ENCODE assay signal across 24 mouse cellular contexts in genomic region chr5:143132935-143133514, GRCm38 (mm10). TPM values are rescaled to one million over a fixed set of nuclear protein-coding genes. Genes with fewer than 3 reads are reported as not detected.
DNase-seq lines count a peak whose midpoint lies in the region; ATAC-seq and TF ChIP-seq lines count a peak whose summit lies in the region.
"Had no signal": no experiment of that assay in that cellular context is flagged by ENCODE, and none has a peak within 500 bp of the region (broad histone marks: within the 10 kb centered on the region; RNA-seq: fewer than 3 reads in every experiment).

No protein-coding gene starts in this region.

- no peaks in the 10 kb centered on the region for H3K79me2 ChIP-seq in MEL (ENCODE audit: control insufficient read depth, insufficient read depth, low read length, poor library complexity)

- no peak overlapping the region for H3K4me3 ChIP-seq in MEL (ENCODE audit: control insufficient read depth in 1 of 2, insufficient read depth in 1 of 2, low read depth in 2 of 2, low read length in 2 of 2)
- no peak overlapping the region for H3K4me3 ChIP-seq in intestine, embryonic 16.5 days (ENCODE audit: low read length)
- no peak overlapping the region for H3K4me3 ChIP-seq in neural tube, embryonic 15.5 days (replicated peaks)
- no peak overlapping the region for H3K4me3 ChIP-seq in hindbrain, embryonic 11.5 days (ENCODE audit: low read depth, low read length)
- H3K4me3 ChIP-seq: forebrain, embryonic 15.5 days; gastrocnemius, adult 2 months; heart, embryonic 13.5 days; hindbrain, embryonic 10.5 days had no signal

- H3K9ac ChIP-seq in MEL (ENCODE audit: control insufficient read depth, low read depth, low read length, poor library complexity, severe bottlenecking), result no peak overlapping the region
- H3K9ac ChIP-seq in intestine, embryonic 16.5 days (ENCODE audit: low read depth, low read length), result no peak overlapping the region
- no peak overlapping the region for H3K9ac ChIP-seq in neural tube, embryonic 15.5 days (replicated peaks)
- no peak overlapping the region for H3K9ac ChIP-seq in hindbrain, embryonic 11.5 days (ENCODE audit: low read depth, low read length)
- H3K9ac ChIP-seq: forebrain, embryonic 15.5 days; heart, embryonic 13.5 days had no signal

- peaks cover 1 to 3% of the 10 kb centered on the region in 2 experiments; a peak in 3 of 4 replicates for H3K27me3 ChIP-seq in MEL (ENCODE audit: control insufficient read depth in 1 of 2, insufficient read depth in 2 of 2, low read length in 2 of 2)
- no peaks in the 10 kb centered on the region for H3K27me3 ChIP-seq in intestine, embryonic 16.5 days (replicated peaks; ENCODE audit: control insufficient read depth, insufficient read depth, low read length)
- no peaks in the 10 kb centered on the region for H3K27me3 ChIP-seq in neural tube, embryonic 15.5 days (replicated peaks)
- no peaks in the 10 kb centered on the region for H3K27me3 ChIP-seq in hindbrain, embryonic 11.5 days (ENCODE audit: control insufficient read depth, insufficient read depth, low read length)
- H3K27me3 ChIP-seq: forebrain, embryonic 15.5 days; heart, embryonic 13.5 days had no signal

- TF ChIP-seq RAD21 in MEL (IDR thresholded peaks at IDR 0.05; ENCODE audit: low read depth, low read length), result no peak

- TF ChIP-seq EP300 in MEL (IDR thresholded peaks at IDR 0.05; ENCODE audit: low read depth in 1 of 2, low read length in 2 of 2), result peak; percentile 91

- 59% methylated on average over 13 of the region's 13 CpGs for WGBS in intestine, embryonic 16.5 days
- WGBS in neural tube, embryonic 15.5 days, result 87% methylated on average over 13 of the region's 13 CpGs
- 75% methylated on average over 13 of the region's 13 CpGs for WGBS in hindbrain, embryonic 11.5 days

- TF ChIP-seq CTCF in MEL (IDR thresholded peaks at IDR 0.05 in 2 of 3, conservative IDR thresholded peaks at IDR 0.05 in 1 of 3; ENCODE audit: control insufficient read depth in 1 of 3, insufficient read depth in 1 of 3, low read depth in 2 of 3, low read length in 3 of 3, poor library complexity in 1 of 3, severe bottlenecking in 1 of 3), result no peak

- ATAC-seq in intestine, embryonic 16.5 days, result peak; percentile 73
- ATAC-seq in neural tube, embryonic 15.5 days (ENCODE audit: low FRiP score), result no peak
- ATAC-seq in hindbrain, embryonic 11.5 days (ENCODE audit: low FRiP score), result no peak
- ATAC-seq: forebrain, embryonic 15.5 days had no signal

- H3K36me3 ChIP-seq in MEL (ENCODE audit: control insufficient read depth in 1 of 2, insufficient read depth in 2 of 2, low read length in 2 of 2), result peaks cover 0 to 14% of the 10 kb centered on the region in 2 experiments; a peak in 2 of 4 replicates
- H3K36me3 ChIP-seq in intestine, embryonic 16.5 days (ENCODE audit: control insufficient read depth, insufficient read depth, low read length), result no peaks in the 10 kb centered on the region
- H3K36me3 ChIP-seq in neural tube, embryonic 15.5 days, result no peaks in the 10 kb centered on the region
- no peaks in the 10 kb centered on the region for H3K36me3 ChIP-seq in hindbrain, embryonic 11.5 days (ENCODE audit: control insufficient read depth, insufficient read depth, low read length)
- H3K36me3 ChIP-seq: forebrain, embryonic 15.5 days; heart, embryonic 13.5 days; hindbrain, embryonic 10.5 days had no signal

- peaks cover 2 to 12% of the 10 kb centered on the region in 2 experiments; a peak in 2 of 4 replicates for H3K4me1 ChIP-seq in MEL (ENCODE audit: control insufficient read depth in 1 of 2, insufficient read depth in 2 of 2, low read length in 2 of 2)
- no peaks in the 10 kb centered on the region for H3K4me1 ChIP-seq in intestine, embryonic 16.5 days (ENCODE audit: control insufficient read depth, insufficient read depth, low read length)
- H3K4me1 ChIP-seq in neural tube, embryonic 15.5 days, result no peaks in the 10 kb centered on the region
- no peaks in the 10 kb centered on the region for H3K4me1 ChIP-seq in hindbrain, embryonic 11.5 days (replicated peaks; ENCODE audit: control insufficient read depth, insufficient read depth, low read length)
- H3K4me1 ChIP-seq: forebrain, embryonic 15.5 days; hindbrain, embryonic 10.5 days had no signal

- no peak overlapping the region for H3K4me2 ChIP-seq in intestine, embryonic 16.5 days (ENCODE audit: low read depth, low read length)
- no peak overlapping the region for H3K4me2 ChIP-seq in neural tube, embryonic 15.5 days
- H3K4me2 ChIP-seq in hindbrain, embryonic 11.5 days (replicated peaks; ENCODE audit: low read depth, low read length), result no peak overlapping the region
- H3K4me2 ChIP-seq: forebrain, embryonic 15.5 days; heart, embryonic 13.5 days had no signal

- no peak overlapping the region for H3K27ac ChIP-seq in MEL (ENCODE audit: control insufficient read depth, low read depth, low read length)
- no peak overlapping the region for H3K27ac ChIP-seq in intestine, embryonic 16.5 days (ENCODE audit: low read length)
- H3K27ac ChIP-seq in neural tube, embryonic 15.5 days (replicated peaks), result no peak overlapping the region
- H3K27ac ChIP-seq in hindbrain, embryonic 11.5 days (ENCODE audit: low read depth, low read length), result no peak overlapping the region
- H3K27ac ChIP-seq: forebrain, embryonic 15.5 days; gastrocnemius, adult 2 months; heart, embryonic 13.5 days; hindbrain, embryonic 10.5 days; macrophage had no signal

- no peaks in the 10 kb centered on the region for H3K9me3 ChIP-seq in MEL (replicated peaks; ENCODE audit: insufficient read depth, low read length)
- peaks cover 14% of the 10 kb centered on the region; the same call in 1 of the 2 replicates for H3K9me3 ChIP-seq in intestine, embryonic 16.5 days (ENCODE audit: control insufficient read depth, low read length)
- H3K9me3 ChIP-seq in neural tube, embryonic 15.5 days (replicated peaks), result peaks cover 13% of the 10 kb centered on the region; the same call in 1 of the 2 replicates
- no peaks in the 10 kb centered on the region for H3K9me3 ChIP-seq in hindbrain, embryonic 11.5 days (ENCODE audit: control insufficient read depth, low read length)
- H3K9me3 ChIP-seq: forebrain, embryonic 15.5 days had no signal

- DNase-seq in 416B (ENCODE audit: low read depth) (peak; percentile 90), MEL (ENCODE audit: low read depth, low spot score) (peak; percentile 84)
- peak; percentile 73 for DNase-seq in thymus, postnatal 0 days (ENCODE audit: low spot score)
- DNase-seq in spleen, adult 12 weeks (ENCODE audit: low spot score), result no peak
- DNase-seq in ovary, postnatal 36 days (ENCODE audit: low spot score), result no peak
- DNase-seq in hindbrain, embryonic 11.5 days (ENCODE audit: low spot score), result no peak
- DNase-seq: cerebellum, postnatal 10 days; gastrocnemius, adult 2 months; kidney, adult 18-20 months; kidney, postnatal 25 days; lung, adult 2 months had no signal

- no peak for TF ChIP-seq POLR2A in MEL (IDR thresholded peaks at IDR 0.05; ENCODE audit: control insufficient read depth in 1 of 2, insufficient read depth in 1 of 2, low read depth in 1 of 2, low read length in 2 of 2, poor library complexity in 1 of 2)

TF ChIP-seq in MEL, 35 proteins besides CTCF, POLR2A, EP300 and RAD21 (continues in another document):
- no peak for TF ChIP-seq UBTF (IDR thresholded peaks at IDR 0.05; ENCODE audit: borderline replicate concordance, insufficient read depth, low read depth, low read length)
- no peak for TF ChIP-seq HCFC1 (IDR thresholded peaks at IDR 0.05; ENCODE audit: low read depth, low read length)
- TF ChIP-seq KAT2A (conservative IDR thresholded peaks at IDR 0.05; ENCODE audit: low read depth, low read length), result no peak
- TF ChIP-seq MYC (IDR thresholded peaks at IDR 0.05; ENCODE audit: low read depth, low read length), result peak; percentile 50; the same call in 1 of the 2 replicates

RNA-seq across cellular contexts. Expression of gene Olfr718-ps1, which starts 14.4 kb away (rescaled TPM):
- total RNA-seq in MEL (2012; rRNA removed), result 0.07 TPM in 1 of 2 replicates, not detected in the other
- under 1 TPM in 1 of 2 experiments, not detected in 1; 0.01 TPM for polyA plus RNA-seq in MEL (2012; ENCODE audit: insufficient read depth in 1 of 2, insufficient read length in 2 of 2, low read depth in 1 of 2, low replicate concordance in 2 of 2, missing spikeins in 1 of 2)
- polyA plus RNA-seq in intestine, embryonic 16.5 days (2015; fragmentation: Nextera tagmentation; extraction: Ambion mirVana), result not detected in 2 replicates
- polyA plus RNA-seq in thymus, postnatal 0 days (2015; fragmentation: Nextera tagmentation; extraction: Ambion mirVana), result 0.03 TPM in 1 of 2 replicates, not detected in the other
- 0.10 TPM in 1 of 2 replicates, not detected in the other for polyA plus RNA-seq in neural tube, embryonic 15.5 days (2015; fragmentation: Nextera tagmentation; extraction: Ambion mirVana)
- not detected in 2 replicates for polyA plus RNA-seq in hindbrain, embryonic 11.5 days (2014; fragmentation: Nextera tagmentation; extraction: Ambion mirVana)
- total RNA-seq: gastrocnemius, adult 2 months; liver, adult 2 months; midbrain, postnatal 0 days had no signal
- polyA plus RNA-seq: forebrain, embryonic 15.5 days; heart, embryonic 13.5 days; liver, adult 2 months; lung, adult 2 months; macrophage; midbrain, postnatal 0 days; testis, adult 2 months had no signal

RNA-seq across cellular contexts. Expression of gene Rnf216, which starts 20.2 kb away (rescaled TPM):
- 16.4 and 17.1 TPM in 2 replicates for total RNA-seq in MEL (2012; rRNA removed)
- 100 to 1,000 TPM in 1 of 2 experiments, 10 to 100 TPM in 1; 30.8 to 123 TPM for polyA plus RNA-seq in MEL (2012; ENCODE audit: insufficient read depth in 1 of 2, insufficient read length in 2 of 2, low read depth in 1 of 2, low replicate concordance in 2 of 2, missing spikeins in 1 of 2)
- polyA plus RNA-seq in intestine, embryonic 16.5 days (2015; fragmentation: Nextera tagmentation; extraction: Ambion mirVana), result 26.5 and 28.4 TPM in 2 replicates
- 13.1 and 13.5 TPM in 2 replicates for polyA plus RNA-seq in thymus, postnatal 0 days (2015; fragmentation: Nextera tagmentation; extraction: Ambion mirVana)
- 26.6 and 29.6 TPM in 2 replicates for polyA plus RNA-seq in neural tube, embryonic 15.5 days (2015; fragmentation: Nextera tagmentation; extraction: Ambion mirVana)
- polyA plus RNA-seq in hindbrain, embryonic 11.5 days (2014; fragmentation: Nextera tagmentation; extraction: Ambion mirVana), result 31.1 and 49.5 TPM in 2 replicates

RNA-seq across cellular contexts. Expression of gene Rbak, which starts 47.5 kb away (rescaled TPM):
- 5.4 and 7.5 TPM in 2 replicates for total RNA-seq in MEL (2012; rRNA removed)
- 1 to 10 TPM in 1 of 2 experiments, not detected in 1; 7.4 TPM for polyA plus RNA-seq in MEL (2012; ENCODE audit: insufficient read depth in 1 of 2, insufficient read length in 2 of 2, low read depth in 1 of 2, low replicate concordance in 2 of 2, missing spikeins in 1 of 2)
- polyA plus RNA-seq in intestine, embryonic 16.5 days (2015; fragmentation: Nextera tagmentation; extraction: Ambion mirVana), result 5.0 and 5.6 TPM in 2 replicates
- polyA plus RNA-seq in thymus, postnatal 0 days (2015; fragmentation: Nextera tagmentation; extraction: Ambion mirVana), result 8.2 and 9.1 TPM in 2 replicates
- polyA plus RNA-seq in neural tube, embryonic 15.5 days (2015; fragmentation: Nextera tagmentation; extraction: Ambion mirVana), result 12.7 and 13.1 TPM in 2 replicates
- 12.7 and 17.0 TPM in 2 replicates for polyA plus RNA-seq in hindbrain, embryonic 11.5 days (2014; fragmentation: Nextera tagmentation; extraction: Ambion mirVana)

RNA-seq across cellular contexts. Expression of gene Spdye4b, which starts 47.8 kb away (rescaled TPM):
- not detected in 2 replicates for total RNA-seq in MEL (2012; rRNA removed)
- not detected for polyA plus RNA-seq in MEL (2012; ENCODE audit: insufficient read depth in 1 of 2, insufficient read length in 2 of 2, low read depth in 1 of 2, low replicate concordance in 2 of 2, missing spikeins in 1 of 2)
- not detected in 2 replicates for polyA plus RNA-seq in intestine, embryonic 16.5 days (2015; fragmentation: Nextera tagmentation; extraction: Ambion mirVana)
- polyA plus RNA-seq in thymus, postnatal 0 days (2015; fragmentation: Nextera tagmentation; extraction: Ambion mirVana), result 0.08 TPM in 1 of 2 replicates, not detected in the other
- not detected in 2 replicates for polyA plus RNA-seq in neural tube, embryonic 15.5 days (2015; fragmentation: Nextera tagmentation; extraction: Ambion mirVana)
- polyA plus RNA-seq in hindbrain, embryonic 11.5 days (2014; fragmentation: Nextera tagmentation; extraction: Ambion mirVana), result not detected in 2 replicates
- total RNA-seq: adrenal gland, postnatal 4 days; gastrocnemius, adult 2 months; layer of hippocampus, postnatal 10 days; left cerebral cortex, postnatal 25 days; liver, adult 2 months; midbrain, postnatal 0 days had no signal
- polyA plus RNA-seq: forebrain, embryonic 15.5 days; heart, embryonic 13.5 days; liver, adult 2 months; lung, adult 2 months; macrophage; midbrain, postnatal 0 days; neural tube, embryonic 14.5 days had no signal

Comparison
In these comparisons a context has a peak if more than half of its experiments do, and no peak if none do; other contexts are left out.
1. DNase-seq: peak in 416B (single experiment), MEL (single experiment) and thymus, postnatal 0 days (single experiment); none in spleen, adult 12 weeks (single experiment), ovary, postnatal 36 days (single experiment) and hindbrain, embryonic 11.5 days (single experiment).